Mouse (Mus musculus) thymus, adult 2 months (tissue): ENCODE results near the gene Med25.

Experiments used
- CTCF ChIP-seq: fragments of 200-500 bp; IDR thresholded peaks from 2 replicates; pipeline ENCODE4 v1.5.1; 2012; ENCODE audit warnings: mild to moderate bottlenecking, control low read depth, low read length, moderate library complexity, borderline replicate concordance; ENCODE audit not compliant: control insufficient read depth, poor library complexity, insufficient read depth; ENCODE audit errors: extremely low read depth
- POLR2A ChIP-seq: fragments of 200-500 bp; IDR thresholded peaks from 2 replicates; pipeline ENCODE4 v1.6.1; 2012; ENCODE audit warnings: mild to moderate bottlenecking, low read length, control low read depth, moderate library complexity; ENCODE audit not compliant: control insufficient read depth, poor library complexity, insufficient read depth; ENCODE audit errors: extremely low read depth

- no peak for TF ChIP-seq CTCF
- TF ChIP-seq POLR2A: no peak
Observed at GRCm38 (mm10) chr7:44840426-44840825, 52.1 kb downstream of the Med25 start.
